Mouse (Mus musculus) cerebellum, postnatal 4 days (tissue): ENCODE results near the gene 2410137M14Rik.
A peak's percentile ranks its signal among the peaks of the same experiment; 100 is the strongest.
"Not testable (repeated sequence)": the region's sequence is repeated elsewhere in the genome, so short reads cannot be mapped to it uniquely, and the experiment has no call there.

Experiments used
- DNase-seq, 2 experiments: peaks; one replicate each; pipeline ENCODE4 v3.0.0; 2022; ENCODE audit warnings: low spot score in 2 of 2, mixed read lengths in 1 of 2

Gene 2410137M14Rik

GRCm38 (mm10) chr17:36981221-36981813 lies at the start of gene 2410137M14Rik:
2410137M14Rik (minus strand) TSS chr17:36981237.
- DNase-seq, result no peak

DNA sequence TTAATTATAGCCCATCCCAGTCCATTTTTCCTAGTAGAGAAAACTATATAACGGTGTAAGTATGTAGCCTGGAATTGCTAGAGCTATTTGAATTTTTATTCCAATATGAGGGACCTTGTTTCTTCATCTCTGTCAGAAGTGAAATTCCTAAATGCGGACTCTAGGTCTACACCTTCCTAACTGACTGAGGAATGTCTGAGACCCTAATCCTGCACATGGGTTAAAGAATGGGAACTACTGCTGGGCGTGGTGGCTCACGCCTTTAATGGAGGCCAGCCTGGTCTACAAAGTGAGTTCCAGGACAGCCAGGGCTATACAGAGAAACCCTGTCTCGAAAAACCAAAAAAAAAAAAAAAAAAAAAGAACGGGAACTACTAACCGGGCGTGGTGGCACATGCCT lies 48.1 kb upstream of the 2410137M14Rik start:
- DNase-seq, result no peak

DNA sequence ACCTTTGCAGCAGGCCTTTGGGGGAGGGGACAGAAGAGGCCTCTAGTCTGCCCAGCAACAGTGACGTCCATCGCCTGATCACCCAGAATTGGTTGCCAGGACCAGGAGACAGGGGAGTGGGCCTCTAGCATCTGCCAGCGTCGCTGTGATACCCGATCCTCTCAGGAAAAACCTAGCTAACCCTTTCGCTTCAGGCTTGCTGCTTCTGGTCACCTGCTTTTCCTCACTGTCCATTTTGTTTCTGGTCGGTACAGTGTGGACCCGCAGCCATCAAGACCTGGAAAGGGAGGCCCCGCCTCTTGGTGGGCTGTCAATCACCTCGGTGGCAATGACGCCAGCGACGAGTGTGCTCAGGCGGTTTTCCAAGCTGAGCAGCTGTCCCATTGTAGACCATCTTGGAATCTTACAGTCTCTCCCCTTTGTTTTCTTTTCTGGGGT lies 47.7 kb upstream of the 2410137M14Rik start:
- peak; percentile 81 to 92 for DNase-seq

DNA sequence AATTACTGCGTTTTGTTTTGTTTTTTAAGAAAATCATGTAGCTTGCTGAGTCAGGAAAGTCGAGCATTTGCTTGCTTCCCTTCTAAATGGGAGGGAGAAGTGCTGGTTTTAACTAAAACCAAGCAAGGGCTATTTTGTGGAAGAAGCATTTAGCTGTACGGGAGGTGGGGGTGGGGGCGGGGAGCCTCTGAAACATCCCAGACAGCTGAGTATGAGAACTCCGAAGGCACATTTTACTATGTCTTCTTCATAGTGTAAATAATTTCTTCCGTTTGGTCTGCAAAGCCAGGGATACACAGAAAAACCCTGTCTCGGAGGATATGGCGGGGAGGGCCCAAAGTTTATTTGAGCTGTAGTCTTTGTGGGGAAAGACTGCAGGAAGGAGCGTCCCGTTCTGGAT lies 47.2 kb upstream of the 2410137M14Rik start:
- no peak for DNase-seq

DNA sequence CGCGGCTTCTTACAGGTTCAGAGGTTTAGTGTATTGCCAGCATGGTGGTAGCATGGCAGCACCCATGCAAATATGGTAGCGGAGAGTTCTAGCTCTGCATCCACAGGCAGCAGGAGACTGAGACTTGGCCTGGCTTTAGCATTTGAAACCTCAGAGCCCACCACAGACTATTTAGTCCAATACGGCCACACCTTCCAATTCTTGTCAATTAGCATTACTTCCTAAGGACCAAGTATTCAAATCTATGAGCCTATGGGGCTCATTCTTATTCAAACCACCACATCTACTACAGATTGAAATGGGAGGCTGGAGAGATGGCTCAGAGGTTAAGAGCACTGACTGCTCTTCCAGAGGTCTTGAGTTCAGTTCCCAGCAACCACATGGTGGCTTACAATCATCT lies 46.4 kb upstream of the 2410137M14Rik start:
- no peak for DNase-seq

- no peak for DNase-seq
These were observed 45.4 kb upstream of the 2410137M14Rik start for GRCm38 (mm10) chr17:37026425-37026824.

GRCm38 (mm10) chr17:37022628-37023576 lies 41.9 kb upstream of the 2410137M14Rik start, which contains the start of gene Mog:
Mog (minus strand) TSS chr17:37023398.
- no peak for DNase-seq

- DNase-seq, result not testable (repeated sequence)
These were observed 38.2 kb upstream of the 2410137M14Rik start for GRCm38 (mm10) chr17:37019242-37019641.

- no peak for DNase-seq
These were observed 37.3 kb upstream of the 2410137M14Rik start for GRCm38 (mm10) chr17:37018328-37018727.

DNA sequence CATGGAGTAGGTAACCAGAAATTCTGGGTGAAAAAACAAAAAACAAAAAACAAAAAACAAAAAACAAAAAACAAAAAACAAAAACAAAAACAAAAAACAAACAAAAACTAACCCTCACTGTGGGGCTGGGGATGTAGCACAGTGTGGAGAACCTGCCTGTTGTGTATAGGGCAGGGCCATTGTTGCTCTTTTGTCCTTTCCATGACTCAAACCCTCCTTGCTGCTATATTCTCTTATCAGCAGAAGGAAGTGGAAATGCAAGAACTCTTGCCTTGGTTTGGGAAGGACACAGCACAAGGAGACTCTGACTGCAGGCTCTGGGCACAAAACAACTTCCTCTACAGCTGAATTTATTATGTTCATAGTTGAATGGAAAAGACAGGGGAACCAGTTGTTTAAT lies 35.3 kb upstream of the 2410137M14Rik start:
- no peak for DNase-seq

- no peak for DNase-seq
These were observed 31.1 kb upstream of the 2410137M14Rik start for GRCm38 (mm10) chr17:37012141-37012540.

GRCm38 (mm10) chr17:37011719-37012118 lies 30.7 kb upstream of the 2410137M14Rik start:
- no peak for DNase-seq

GRCm38 (mm10) chr17:37009460-37010042 lies 28.5 kb upstream of the 2410137M14Rik start:
- DNase-seq, result no peak

DNA sequence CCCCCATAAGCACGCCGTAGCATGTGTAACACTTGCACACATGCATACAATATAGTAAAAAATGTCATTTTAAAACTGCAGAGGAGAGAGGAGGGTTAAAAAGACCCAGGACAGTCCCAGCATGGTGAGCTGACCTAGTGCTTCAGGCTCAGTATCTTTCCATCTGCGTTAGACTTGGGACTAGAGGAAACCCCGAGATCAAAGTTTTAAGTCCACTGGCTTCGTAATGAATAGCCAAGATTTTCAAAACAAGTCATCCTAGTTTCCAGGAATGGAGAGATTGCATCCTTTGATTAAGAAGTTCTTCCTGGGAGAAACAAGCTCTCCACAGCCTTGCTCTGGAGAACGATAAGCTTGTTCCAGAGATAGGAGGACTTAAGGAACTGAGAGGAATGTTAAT lies 27.1 kb upstream of the 2410137M14Rik start:
- DNase-seq, result no peak

- no peak for DNase-seq
These were observed 22.3 kb upstream of the 2410137M14Rik start for GRCm38 (mm10) chr17:37003366-37003765.

- peak; percentile 31 to 60 for DNase-seq
These were observed 21.6 kb upstream of the 2410137M14Rik start for GRCm38 (mm10) chr17:37002364-37003330.

- no peak for DNase-seq
These were observed 19.8 kb upstream of the 2410137M14Rik start, which contains the start of gene Zfp57 for GRCm38 (mm10) chr17:37000863-37001262. Zfp57 (plus strand) TSS chr17:37001163.

GRCm38 (mm10) chr17:36998477-36998876 lies 17.4 kb upstream of the 2410137M14Rik start:
- no peak for DNase-seq

DNA sequence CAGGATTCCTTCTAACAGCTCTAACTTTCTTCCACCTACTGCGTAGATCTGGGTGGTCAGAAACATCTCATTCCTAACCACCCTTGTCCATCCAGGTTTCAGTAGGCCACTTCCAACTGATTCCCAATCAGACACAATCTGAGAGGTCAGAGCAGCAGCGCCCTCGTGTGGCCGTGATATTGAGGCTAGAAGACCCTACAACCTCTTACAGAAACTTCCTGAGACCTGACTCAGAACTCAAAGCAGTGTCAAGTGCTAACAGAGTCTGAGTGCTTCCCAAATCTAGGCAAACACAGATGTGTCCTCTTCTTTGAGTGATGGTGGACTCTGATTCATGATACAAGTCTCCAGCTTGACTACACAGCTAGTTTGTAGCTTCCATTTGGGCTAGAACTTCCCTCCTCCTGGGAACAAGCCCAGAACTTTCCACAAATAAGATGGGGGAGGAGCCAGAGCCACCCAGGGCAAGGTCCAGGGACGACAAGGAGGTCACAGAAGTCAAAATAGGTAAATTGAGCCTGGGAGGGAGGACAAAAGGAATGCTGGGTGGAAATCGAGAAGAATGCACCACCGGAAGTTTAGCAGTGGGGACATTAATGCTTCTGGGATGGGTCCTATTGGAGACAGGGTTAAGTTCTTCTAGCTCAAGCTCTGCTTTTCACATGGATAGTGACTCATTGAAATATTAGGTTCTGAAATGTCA lies 16.1 kb upstream of the 2410137M14Rik start:
- peak; percentile 58 to 80 for DNase-seq

GRCm38 (mm10) chr17:36995448-36995847 lies 14.4 kb upstream of the 2410137M14Rik start:
- DNase-seq, result no peak
